Mouse (Mus musculus) C2C12 (cell line): Measurements from ENCODE around the gene Gadd45gip1.

Experiments
- CEBPB ChIP-seq: IDR thresholded peaks from one replicate; pipeline ENCODE4 v1.6.1; 2011; ENCODE audit warnings: low read depth, mild to moderate bottlenecking, control low read depth, moderate library complexity
- CTCF ChIP-seq: IDR thresholded peaks from one replicate; pipeline ENCODE4 v1.5.1; 2011; ENCODE audit not compliant: control insufficient read depth, insufficient read depth, insufficient read length
- MAX ChIP-seq: IDR thresholded peaks from one replicate; pipeline ENCODE4 v1.6.1; 2011; ENCODE audit warnings: mild to moderate bottlenecking, control low read depth
- MYOG ChIP-seq: IDR thresholded peaks from one replicate; pipeline ENCODE4 v1.6.1; 2011; ENCODE audit not compliant: control insufficient read depth, insufficient read length; ENCODE audit errors: extremely low read depth
- USF1 ChIP-seq: IDR thresholded peaks from one replicate; pipeline ENCODE4 v1.6.1; 2011; ENCODE audit warnings: low read depth, mild to moderate bottlenecking, control low read depth, moderate library complexity

- TF ChIP-seq CTCF = no peak
- no peak for TF ChIP-seq MAX
- no peak for TF ChIP-seq USF1
- TF ChIP-seq CEBPB = no peak
- TF ChIP-seq MYOG = no peak
Measured at GRCm38 (mm10) chr8:84872309-84872965, 41.1 kb downstream of the Gadd45gip1 start.
